Mouse (Mus musculus) kidney, embryonic 16.5 days (tissue): ENCODE measurements at regions not wholly inside any gene's neighbourhood (a gene's known extent, or its start where the extent isn't known, plus 50 kb on each side); places are given as distances from the start of the nearest gene placed in this dataset.

ENCODE experiments used
- ATAC-seq: fragments of 200-750 bp; cut with Nextera tagmentation; 2 replicates; pipeline ENCODE4 v1.8.0; 2017; ENCODE audit warnings: moderate TSS enrichment; ENCODE audit not compliant: low FRiP score, low TSS enrichment
- H3K27ac ChIP-seq: fragments of 300-500 bp; sonication (generic); 2 replicates; pipeline ENCODE4 v1.5.1; 2014; ENCODE audit warnings: low read length
- H3K27me3 ChIP-seq: fragments of 300-500 bp; sonication (generic); 2 replicates; pipeline ENCODE4 v1.6.1; 2014; ENCODE audit warnings: low read length, control low read depth, mixed read lengths; ENCODE audit not compliant: insufficient read depth
- H3K36me3 ChIP-seq: fragments of 300-500 bp; sonication (generic); 2 replicates; pipeline ENCODE4 v1.6.1; 2014; ENCODE audit warnings: low read length, control low read depth, mixed read lengths; ENCODE audit not compliant: insufficient read depth
- H3K4me1 ChIP-seq: fragments of 300-500 bp; sonication (generic); 2 replicates; pipeline ENCODE4 v1.6.1; 2014; ENCODE audit warnings: low read length, control low read depth, mixed read lengths; ENCODE audit not compliant: insufficient read depth
- H3K4me2 ChIP-seq: fragments of 300-500 bp; sonication (generic); replicated peaks from 2 replicates; pipeline ENCODE4 v1.6.1; 2014; ENCODE audit warnings: low read depth, low read length
- H3K4me3 ChIP-seq: fragments of 300-500 bp; sonication (generic); 2 replicates; pipeline ENCODE4 v1.5.1; 2014; ENCODE audit warnings: mild to moderate bottlenecking, low read length
- H3K9ac ChIP-seq: fragments of 300-500 bp; sonication (generic); replicated peaks from 2 replicates; pipeline ENCODE4 v1.6.1; 2014; ENCODE audit warnings: low read length
- H3K9me3 ChIP-seq: fragments of 300-500 bp; sonication (generic); 2 replicates; pipeline ENCODE4 v1.6.1; 2016; ENCODE audit warnings: low read length, control low read depth
- WGBS: fragments of 180-500 bp; shearing (Covaris S2); extraction: QIAGEN DNeasy Blood & Tissue Kit; methylation state at CpG from one replicate; pipeline ENCODE4 v1.1.7; 2014; 5-methylcytosine and 5-hydroxymethylcytosine counted together

DNA sequence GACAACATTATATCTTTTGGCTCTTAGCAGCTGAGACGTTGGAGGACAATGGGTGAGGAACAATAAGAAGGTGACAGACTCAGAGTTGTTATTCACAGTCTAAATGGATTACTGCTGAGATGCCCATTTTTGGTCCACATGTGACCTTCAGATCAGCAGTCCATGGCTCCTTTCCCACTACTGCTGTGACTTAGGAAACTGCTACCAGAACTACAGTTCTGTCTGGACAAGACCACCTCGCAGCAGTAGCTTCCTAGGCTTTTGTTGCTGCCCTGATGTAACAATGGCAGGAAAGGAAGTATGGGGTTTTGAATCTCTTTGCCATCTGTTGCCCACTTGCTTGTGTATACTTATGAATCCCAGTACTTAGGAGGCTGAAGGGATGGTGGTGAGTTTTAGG is 135.6 kb upstream of the Pls3 start:
- Histone ChIP-seq H3K4me1 (no peaks in the 10 kb centered on the region), H3K4me3 (no peak overlapping the region), H3K27me3 (no peaks in the 10 kb centered on the region), H3K4me2 (no peak overlapping the region), H3K36me3 (no peaks in the 10 kb centered on the region), H3K9me3 (no peaks in the 10 kb centered on the region), H3K9ac (no peak overlapping the region), H3K27ac (no peak overlapping the region)
- 80% methylated on average over 2 of the region's 2 CpGs for WGBS
- ATAC-seq: no peak

DNA sequence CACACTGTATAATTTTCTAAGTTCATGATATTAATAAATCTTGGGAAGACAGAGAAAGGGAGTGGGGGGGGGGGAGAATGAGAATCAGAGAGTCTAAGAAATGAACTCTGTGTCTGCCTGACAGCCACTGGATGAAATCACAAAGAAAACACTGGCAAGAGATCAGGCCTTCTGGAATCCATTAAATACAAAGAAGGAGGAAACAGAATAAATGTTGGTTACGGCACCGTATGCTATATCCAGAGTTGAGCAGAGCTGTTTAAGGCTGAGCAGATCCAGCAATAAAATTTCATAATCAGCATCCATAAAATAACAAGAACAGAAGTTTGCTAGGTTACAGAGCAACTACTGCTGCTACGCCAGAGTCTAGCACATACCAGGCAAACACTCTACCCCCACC is 103.6 kb upstream of the Pls3 start:
- 58% methylated on average over 3 of the region's 3 CpGs for WGBS
- no peak for ATAC-seq

DNA sequence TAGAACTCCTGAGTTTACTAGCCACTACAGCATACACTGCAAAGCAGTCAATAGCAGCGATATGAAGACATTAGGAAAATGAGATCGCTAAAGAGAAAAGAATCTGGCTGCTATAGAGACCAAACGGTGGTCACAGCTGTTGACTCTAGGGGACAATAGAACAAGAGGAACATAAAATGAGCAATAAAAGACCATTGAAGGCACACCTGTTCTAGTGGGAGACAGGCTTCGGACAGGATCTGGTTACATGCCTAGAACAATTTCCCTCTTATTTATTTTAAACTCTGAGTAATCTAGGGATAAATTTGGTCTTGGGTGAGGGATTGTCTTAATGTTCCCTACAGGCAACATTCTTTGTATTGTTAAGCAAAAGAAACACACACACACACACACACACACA is 99.7 kb upstream of the Pls3 start:
- no peaks in the 10 kb centered on the region for H3K9me3 ChIP-seq
- no peak overlapping the region for H3K9ac ChIP-seq
- 55% methylated on average over 4 of the region's 4 CpGs for WGBS
- ATAC-seq: no peak
- H3K4me1 ChIP-seq: no peaks in the 10 kb centered on the region
- no peak overlapping the region for H3K27ac ChIP-seq
- H3K36me3 ChIP-seq: no peaks in the 10 kb centered on the region
- no peak overlapping the region for H3K4me2 ChIP-seq
- no peak overlapping the region for H3K4me3 ChIP-seq
- no peaks in the 10 kb centered on the region for H3K27me3 ChIP-seq

More for the DNA sequence above, 103.6 kb upstream of the Pls3 start:
- H3K9me3 ChIP-seq: no peaks in the 10 kb centered on the region
- H3K27me3 ChIP-seq: no peaks in the 10 kb centered on the region
- H3K4me3 ChIP-seq: no peak overlapping the region
- 0 out of 2 replicates have a peak overlapping the region, but pooled peaks have one; percentile 18 for H3K27ac ChIP-seq
- no peaks in the 10 kb centered on the region for H3K4me1 ChIP-seq
- no peak overlapping the region for H3K9ac ChIP-seq
- H3K36me3 ChIP-seq: no peaks in the 10 kb centered on the region
- no peak overlapping the region for H3K4me2 ChIP-seq

DNA sequence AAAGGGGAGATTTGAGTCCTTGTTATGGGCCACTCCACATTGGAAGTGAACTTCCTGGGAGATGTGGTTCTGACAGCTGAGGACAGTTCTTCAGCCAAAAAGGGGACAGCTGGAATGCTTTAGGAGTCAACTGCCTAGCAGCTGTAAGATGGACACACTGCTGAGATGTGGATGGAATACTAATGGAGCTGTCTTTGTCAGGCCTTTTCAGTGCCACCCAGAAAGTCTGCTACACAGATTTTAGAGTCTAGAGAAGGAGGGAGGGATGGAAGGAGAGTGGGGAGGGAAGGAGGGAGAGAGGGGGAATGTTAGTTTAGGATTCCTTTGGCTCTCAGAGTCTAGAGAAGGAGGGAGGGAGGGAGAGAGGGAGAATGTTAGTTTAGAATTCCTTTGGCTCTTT is 74.7 kb upstream of the Pls3 start:
- ATAC-seq: no peak
- H3K4me2 ChIP-seq: no peak overlapping the region
- H3K36me3 ChIP-seq: no peaks in the 10 kb centered on the region
- H3K4me1 ChIP-seq: no peaks in the 10 kb centered on the region
- H3K9ac ChIP-seq: no peak overlapping the region
- H3K4me3 ChIP-seq: no peak overlapping the region
- no peak overlapping the region for H3K27ac ChIP-seq
- H3K27me3 ChIP-seq: no peaks in the 10 kb centered on the region
- no peaks in the 10 kb centered on the region for H3K9me3 ChIP-seq

DNA sequence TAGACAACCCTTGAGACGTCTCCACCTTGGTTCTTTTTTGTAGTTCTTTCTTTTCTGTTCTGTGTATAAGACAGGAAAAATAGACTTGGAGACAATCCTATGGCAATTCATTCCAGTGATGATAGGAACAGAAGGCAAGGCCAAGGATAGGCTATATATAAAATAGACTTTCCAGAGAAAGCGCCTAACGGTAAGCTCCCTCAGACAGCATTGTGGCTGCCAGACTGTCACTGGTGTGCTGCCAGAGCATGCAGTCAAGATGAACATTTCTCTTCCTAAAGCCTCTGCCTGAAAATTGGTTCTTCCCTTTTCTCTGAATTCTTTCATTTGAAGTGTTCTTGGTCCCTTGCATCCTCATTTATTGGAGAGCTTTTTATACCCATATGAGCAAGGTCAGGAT is 53.9 kb upstream of the Pls3 start:
- Histone ChIP-seq H3K4me1 (no peaks in the 10 kb centered on the region), H3K27ac (no peak overlapping the region), H3K4me2 (no peak overlapping the region), H3K9me3 (no peaks in the 10 kb centered on the region), H3K9ac (no peak overlapping the region), H3K4me3 (no peak overlapping the region), H3K27me3 (no peaks in the 10 kb centered on the region), H3K36me3 (no peaks in the 10 kb centered on the region)
- no peak for ATAC-seq
- 81% methylated on average over 3 of the region's 3 CpGs for WGBS
